Comparison of ENCODE assay signal across 8 mouse cellular contexts in the genomic region with DNA sequence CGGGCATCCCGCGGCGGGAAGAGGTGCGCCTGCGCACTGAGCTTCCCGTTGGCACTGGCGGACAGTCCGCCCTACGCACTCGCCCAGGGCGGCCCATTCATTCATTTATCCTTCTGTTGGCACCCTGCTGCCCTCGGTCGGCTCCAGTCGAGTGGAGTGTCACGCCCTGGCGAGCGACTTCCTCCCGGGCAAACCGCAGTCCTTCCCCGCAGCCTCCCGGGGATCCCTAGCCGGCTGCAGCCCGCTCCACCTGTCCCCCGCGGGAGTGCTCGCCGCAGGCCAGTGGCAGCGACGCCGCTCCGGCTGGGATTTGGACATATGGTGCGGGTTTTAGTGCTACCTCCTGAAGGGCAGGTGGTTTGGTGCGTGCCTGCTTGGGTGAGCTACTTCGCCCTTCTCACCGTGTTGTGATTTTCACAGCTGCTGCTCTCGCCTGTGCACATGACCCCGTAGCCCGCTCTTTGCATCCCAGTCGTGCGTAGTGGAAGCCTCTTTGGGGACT. TPM values are rescaled to one million over a fixed set of nuclear protein-coding genes. Genes with fewer than 3 reads are reported as not detected.
A peak's percentile ranks its signal among the peaks of the same experiment; 100 is the strongest.
DNase-seq lines count a peak whose midpoint lies in the region; ATAC-seq and TF ChIP-seq lines count a peak whose summit lies in the region.

No protein-coding gene starts in this region.

- H3K27ac ChIP-seq in neural tube, embryonic 11.5 days (ENCODE audit: low read depth, low read length), result peak overlapping the region; percentile 63
- no peak overlapping the region for H3K27ac ChIP-seq in embryonic fibroblast, embryonic 13.5 days (ENCODE audit: insufficient read depth, low read length)
- H3K27ac ChIP-seq in limb, embryonic 11.5 days (replicated peaks; ENCODE audit: low read depth, low read length), result peak overlapping the region; percentile 45; the same call in 1 of the 2 replicates

- no peak for DNase-seq in neural tube, embryonic 11.5 days (ENCODE audit: low spot score)
- no peak for DNase-seq in neural tube, embryonic 10.5 days (ENCODE audit: extremely low spot score, low spot score)
- no peak for DNase-seq in limb, embryonic 11.5 days (ENCODE audit: low spot score)
- no peak for DNase-seq in gastrocnemius, postnatal 4 days (ENCODE audit: low spot score in 2 of 2)
- DNase-seq in cerebellum, adult 9-11 months, result no peak
- DNase-seq in cerebellum, postnatal 10 days, result no peak

- H3K9me3 ChIP-seq in neural tube, embryonic 11.5 days (ENCODE audit: control insufficient read depth, low read length), result no peaks in the 10 kb centered on the region
- H3K9me3 ChIP-seq in limb, embryonic 11.5 days (ENCODE audit: control insufficient read depth, low read length), result no peaks in the 10 kb centered on the region

- H3K4me1 ChIP-seq in neural tube, embryonic 11.5 days (ENCODE audit: control insufficient read depth, insufficient read depth, low read length), result peaks cover 4% of the 10 kb centered on the region
- no peaks in the 10 kb centered on the region for H3K4me1 ChIP-seq in embryonic fibroblast, embryonic 13.5 days (ENCODE audit: control insufficient read depth, insufficient read depth, low read length)
- peaks cover 2% of the 10 kb centered on the region; the same call in 1 of the 2 replicates for H3K4me1 ChIP-seq in limb, embryonic 11.5 days (ENCODE audit: control insufficient read depth, insufficient read depth, low read length)

- under 1% methylated on average over 41 of the region's 41 CpGs for WGBS in neural tube, embryonic 11.5 days
- under 1% methylated on average over 41 of the region's 41 CpGs for WGBS in limb, embryonic 11.5 days

- TF ChIP-seq CTCF in embryonic fibroblast, embryonic 13.5 days (IDR thresholded peaks at IDR 0.05; ENCODE audit: borderline replicate concordance, insufficient read depth, low read length), result no peak

- H3K9ac ChIP-seq in neural tube, embryonic 11.5 days (ENCODE audit: low read length), result peak overlapping the region; percentile 82
- peak overlapping the region; percentile 77 for H3K9ac ChIP-seq in limb, embryonic 11.5 days (ENCODE audit: low read length)

- H3K27me3 ChIP-seq in neural tube, embryonic 11.5 days (ENCODE audit: control insufficient read depth, insufficient read depth, low read length), result no peaks in the 10 kb centered on the region
- no peaks in the 10 kb centered on the region for H3K27me3 ChIP-seq in limb, embryonic 11.5 days (ENCODE audit: control insufficient read depth, insufficient read depth, low read length)

- H3K4me3 ChIP-seq in neural tube, embryonic 11.5 days (ENCODE audit: low read depth, low read length), result peak overlapping the region; percentile 83
- H3K4me3 ChIP-seq in embryonic fibroblast, embryonic 13.5 days (ENCODE audit: insufficient read depth, low read length), result peak overlapping the region; percentile 76
- peak overlapping the region; percentile 55 for H3K4me3 ChIP-seq in limb, embryonic 11.5 days (ENCODE audit: low read depth, low read length)

- peak overlapping the region; percentile 70 for H3K4me2 ChIP-seq in neural tube, embryonic 11.5 days (ENCODE audit: low read depth)
- H3K4me2 ChIP-seq in limb, embryonic 11.5 days (ENCODE audit: low read depth, severe bottlenecking), result peak overlapping the region; percentile 71

- peak; percentile 87 for ATAC-seq in neural tube, embryonic 11.5 days (ENCODE audit: insufficient read depth, low FRiP score, low TSS enrichment)
- peak; percentile 85 for ATAC-seq in limb, embryonic 11.5 days (ENCODE audit: insufficient number of reproducible peaks, low FRiP score, low TSS enrichment, low read depth)
- peak; percentile 54 for ATAC-seq in neutrophil, adult 5-6 weeks (ENCODE audit: extremely low read depth, insufficient number of reproducible peaks, low FRiP score, poor library complexity, severe bottlenecking)

- no peaks in the 10 kb centered on the region; the same call in 1 of the 2 replicates for H3K36me3 ChIP-seq in neural tube, embryonic 11.5 days (ENCODE audit: control insufficient read depth, insufficient read depth, low read length)
- no peaks in the 10 kb centered on the region for H3K36me3 ChIP-seq in limb, embryonic 11.5 days (ENCODE audit: control insufficient read depth, insufficient read depth, low read length)

- no peak for TF ChIP-seq POLR2A in embryonic fibroblast, embryonic 13.5 days (IDR thresholded peaks at IDR 0.05; ENCODE audit: low read depth, low read length)

RNA-seq across cellular contexts. Expression of gene Cdc7, which starts 0.4 kb away (rescaled TPM):
- 49.6 and 59.7 TPM in 2 replicates for polyA plus RNA-seq in neural tube, embryonic 11.5 days (2014; fragmentation: Nextera tagmentation; extraction: Ambion mirVana)
- 10.3 and 17.1 TPM in 2 replicates for polyA plus RNA-seq in embryonic fibroblast, embryonic 13.5 days (2011; ENCODE audit: insufficient read length, low read depth, missing spikeins)
- 63.8 and 76.4 TPM in 2 replicates for polyA plus RNA-seq in limb, embryonic 11.5 days (2014; fragmentation: Nextera tagmentation; extraction: Ambion mirVana)
- 10.8 and 18.7 TPM in 2 replicates for total RNA-seq in neutrophil, adult 5-6 weeks (2017)
- 1 to 10 TPM; 6.5 to 7.1 TPM for total RNA-seq in gastrocnemius, postnatal 4 days (2021)

RNA-seq across cellular contexts. Expression of gene Hfm1, which starts 38.4 kb away (rescaled TPM):
- polyA plus RNA-seq in neural tube, embryonic 11.5 days (2014; fragmentation: Nextera tagmentation; extraction: Ambion mirVana), result 3.8 and 4.7 TPM in 2 replicates
- not detected in 2 replicates for polyA plus RNA-seq in embryonic fibroblast, embryonic 13.5 days (2011; ENCODE audit: insufficient read length, low read depth, missing spikeins)
- 3.9 and 4.1 TPM in 2 replicates for polyA plus RNA-seq in limb, embryonic 11.5 days (2014; fragmentation: Nextera tagmentation; extraction: Ambion mirVana)
- 0.12 TPM in 1 of 2 replicates, not detected in the other for total RNA-seq in neutrophil, adult 5-6 weeks (2017)
- not detected for total RNA-seq in gastrocnemius, postnatal 4 days (2021)
